Mouse (Mus musculus) bone marrow, adult 2 months (tissue): ENCODE data around the gene Omt2b.

Experiments
- CTCF ChIP-seq: fragments of 200-500 bp; IDR thresholded peaks from 2 replicates; pipeline ENCODE4 v1.5.1; 2011; ENCODE audit warnings: low read length, control low read depth; ENCODE audit not compliant: control insufficient read depth, insufficient read depth
- POLR2A ChIP-seq: fragments of 200-500 bp; IDR thresholded peaks from 2 replicates; pipeline ENCODE4 v1.6.1; 2011; ENCODE audit warnings: low read depth, mild to moderate bottlenecking, control low read depth, low read length, borderline replicate concordance; ENCODE audit not compliant: control insufficient read depth

DNA sequence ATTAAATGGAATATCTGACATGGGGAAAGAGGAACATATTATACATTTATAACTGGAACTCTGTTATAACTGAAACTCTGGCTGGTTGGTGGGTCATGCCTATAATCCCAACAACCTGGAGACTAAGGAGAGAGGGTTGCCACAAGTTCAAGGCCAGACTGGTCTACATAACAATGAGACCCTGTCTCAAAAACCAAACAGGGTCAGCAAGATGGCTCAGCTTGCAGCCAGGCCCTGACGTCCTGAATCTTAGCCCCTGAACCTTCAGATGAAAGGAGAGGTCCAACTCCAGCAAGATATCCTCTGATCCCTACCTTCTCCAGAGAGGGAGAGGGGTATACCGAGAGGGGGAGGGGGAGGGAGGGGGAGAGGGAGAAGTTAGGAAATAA, 33.1 kb downstream of the Omt2b start:
- no peak for TF ChIP-seq CTCF
- no peak for TF ChIP-seq POLR2A
